Mouse (Mus musculus) megakaryocyte, embryonic 14.5 days (primary cell): ENCODE data around the gene 4932415D10Rik.

Experiments used
- FLI1 ChIP-seq: IDR thresholded peaks from 2 replicates; pipeline ENCODE4 v1.6.1; 2012; ENCODE audit warnings: low read length, inconsistent platforms, mixed read lengths
- GATA1 ChIP-seq: IDR thresholded peaks from 3 replicates; pipeline ENCODE4 v1.6.1; 2012; ENCODE audit warnings: mixed read lengths, low read length, inconsistent platforms, borderline replicate concordance

- TF ChIP-seq GATA1: no peak
- no peak for TF ChIP-seq FLI1
Observed at GRCm38 (mm10) chr10:82329826-82330225, 13.4 kb upstream of the 4932415D10Rik start.
